Mouse (Mus musculus) forebrain, embryonic 16.5 days (tissue): ENCODE measurements around the gene Zfp991. TPM values are rescaled to one million over a fixed set of nuclear protein-coding genes. Genes with fewer than 3 reads are reported as not detected.
"Not testable (repeated sequence)": the region's sequence is repeated elsewhere in the genome, so short reads cannot be mapped to it uniquely, and the experiment has no call there.

Source experiments
- ATAC-seq: fragments of 200-750 bp; cut with Nextera tagmentation; 2 replicates; pipeline ENCODE4 v1.8.0; 2017; ENCODE audit warnings: mild to moderate bottlenecking, moderate library complexity
- H3K27ac ChIP-seq: fragments of 300-500 bp; sonication (generic); 2 replicates; pipeline ENCODE4 v1.5.1; 2014; ENCODE audit warnings: low read length, control low read depth
- H3K27me3 ChIP-seq: fragments of 300-500 bp; sonication (generic); replicated peaks from 2 replicates; pipeline ENCODE4 v1.6.1; 2014; ENCODE audit warnings: low read length; ENCODE audit not compliant: control insufficient read depth, insufficient read depth
- H3K36me3 ChIP-seq: fragments of 300-500 bp; sonication (generic); 2 replicates; pipeline ENCODE4 v1.6.1; 2014; ENCODE audit not compliant: control insufficient read depth, insufficient read depth
- H3K4me1 ChIP-seq: fragments of 300-500 bp; sonication (generic); replicated peaks from 2 replicates; pipeline ENCODE4 v1.6.1; 2014; ENCODE audit warnings: low read length; ENCODE audit not compliant: control insufficient read depth, insufficient read depth
- H3K4me2 ChIP-seq: fragments of 300-500 bp; sonication (generic); 2 replicates; pipeline ENCODE4 v1.6.1; 2014; ENCODE audit warnings: mild to moderate bottlenecking, low read length, control low read depth
- H3K4me3 ChIP-seq: fragments of 300-500 bp; sonication (generic); replicated peaks from 2 replicates; pipeline ENCODE4 v1.5.1; 2014; ENCODE audit warnings: mild to moderate bottlenecking, low read length, control low read depth
- H3K9ac ChIP-seq: fragments of 300-500 bp; sonication (generic); replicated peaks from 2 replicates; pipeline ENCODE4 v1.6.1; 2014; ENCODE audit warnings: low read depth, low read length, control low read depth
- H3K9me3 ChIP-seq: fragments of 300-500 bp; sonication (generic); 2 replicates; pipeline ENCODE4 v1.6.1; 2016; ENCODE audit warnings: low read length; ENCODE audit not compliant: control insufficient read depth
- WGBS: fragments of 180-500 bp; shearing (Covaris S2); extraction: QIAGEN DNeasy Blood & Tissue Kit; methylation state at CpG from one replicate; pipeline ENCODE4 v1.1.7; 2014; 5-methylcytosine and 5-hydroxymethylcytosine counted together
- polyA plus RNA-seq: library from polyadenylated mRNA; unstranded; fragments of >200 nt; fragmentation: Nextera tagmentation; extraction: Ambion mirVana; gene quantifications from 2 replicates; pipeline ENCODE4 v1.2.1, GENCODE M21; 2015

Zfp991 gene
- polyA plus RNA-seq, 1 experiment from 2014 or later = 4.1 TPM

DNA sequence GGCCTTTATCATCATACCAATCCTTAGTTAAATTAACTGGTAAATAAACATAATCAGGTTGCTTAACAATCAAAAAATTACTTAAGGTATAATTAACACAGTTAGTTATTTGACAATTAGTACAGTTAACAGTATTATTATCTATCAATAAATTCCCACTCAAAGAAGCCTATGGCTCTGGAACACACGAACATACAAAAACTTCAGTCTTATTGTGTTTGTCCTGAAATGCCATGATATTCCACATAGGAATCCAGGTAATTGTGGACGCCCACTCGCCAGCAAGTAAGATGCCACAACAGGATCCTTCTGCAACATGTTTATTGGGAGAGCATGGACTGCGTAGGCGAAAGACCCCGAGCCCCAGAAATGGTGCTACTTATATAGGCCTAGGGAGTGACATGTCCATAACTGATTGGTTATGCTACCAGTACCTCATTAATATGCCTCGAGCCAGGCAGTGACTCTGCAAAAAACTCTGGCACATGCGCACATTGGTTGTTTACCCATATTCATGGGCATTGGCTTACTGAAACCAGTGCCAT, 49.4 kb downstream of the Zfp991 start:
- H3K4me2 ChIP-seq, H3K9me3 ChIP-seq, H3K36me3 ChIP-seq, H3K27ac ChIP-seq, H3K4me3 ChIP-seq, H3K27me3 ChIP-seq, H3K9ac ChIP-seq, ATAC-seq, H3K4me1 ChIP-seq: not testable (repeated sequence)
- 96% methylated on average over 7 of the region's 8 CpGs for WGBS

DNA sequence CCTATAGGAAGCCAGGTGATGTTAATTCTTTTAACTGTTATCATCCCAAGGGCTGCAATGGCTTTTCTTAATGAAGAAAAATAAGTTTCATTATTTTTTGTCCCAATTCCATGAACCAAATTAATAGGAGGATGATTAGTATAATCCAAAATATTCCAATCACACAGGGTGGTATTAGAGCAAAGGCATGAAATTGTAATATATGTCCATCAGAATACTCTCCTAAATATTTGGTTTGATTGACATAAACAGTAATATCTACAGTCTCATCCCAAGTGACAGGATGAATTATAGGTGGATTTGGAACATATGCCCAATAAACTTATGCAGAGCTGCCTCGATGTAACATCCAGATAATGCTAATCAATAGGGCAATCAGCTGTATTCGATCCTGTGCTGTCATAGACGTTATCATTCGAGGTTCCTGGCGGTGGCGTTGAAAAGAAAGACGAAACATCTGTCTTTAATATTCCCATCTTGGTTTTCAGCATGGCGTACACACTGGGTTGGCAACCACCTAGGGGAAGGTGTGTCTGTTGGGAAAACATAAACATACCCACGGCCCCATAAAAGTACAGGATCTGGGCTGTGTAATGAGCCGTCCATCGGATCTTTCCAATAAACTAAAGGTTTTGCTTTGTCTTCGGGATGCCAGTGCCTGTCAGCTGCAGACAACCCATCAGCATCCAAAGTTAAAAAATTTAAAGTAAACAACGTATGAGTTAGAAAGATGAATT, 50.3 kb downstream of the Zfp991 start:
- not testable (repeated sequence) for H3K4me1 ChIP-seq, H3K9ac ChIP-seq, H3K36me3 ChIP-seq, H3K27me3 ChIP-seq, H3K9me3 ChIP-seq, H3K4me2 ChIP-seq, H3K27ac ChIP-seq, H3K4me3 ChIP-seq, ATAC-seq
- WGBS = no CpG with 5 or more reads among the region's 13 CpGs

DNA sequence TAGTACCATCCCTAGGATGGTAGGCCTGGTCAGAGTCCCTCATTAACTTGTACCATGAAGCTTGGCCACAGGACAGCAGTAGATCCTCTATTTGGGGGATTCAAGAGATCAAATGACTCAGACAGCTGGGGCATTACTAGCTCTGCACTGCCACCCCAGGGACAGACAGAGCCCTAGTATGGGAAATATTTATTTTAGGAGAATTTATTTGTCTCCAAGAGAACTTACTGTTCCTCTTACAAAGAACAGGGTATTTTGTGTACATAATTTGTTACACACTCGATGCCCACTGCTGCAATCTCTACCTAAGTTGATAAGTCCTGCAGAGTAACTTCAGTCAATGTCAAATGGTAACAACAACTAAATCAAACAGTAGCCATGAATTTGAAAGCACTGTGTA, 55.0 kb downstream of the Zfp991 start:
- H3K4me3 ChIP-seq, H3K9ac ChIP-seq, H3K4me1 ChIP-seq, H3K4me2 ChIP-seq, H3K9me3 ChIP-seq, H3K36me3 ChIP-seq, H3K27me3 ChIP-seq, ATAC-seq, H3K27ac ChIP-seq: not testable (repeated sequence)
- 85% methylated on average over 1 of the region's 1 CpGs for WGBS

DNA sequence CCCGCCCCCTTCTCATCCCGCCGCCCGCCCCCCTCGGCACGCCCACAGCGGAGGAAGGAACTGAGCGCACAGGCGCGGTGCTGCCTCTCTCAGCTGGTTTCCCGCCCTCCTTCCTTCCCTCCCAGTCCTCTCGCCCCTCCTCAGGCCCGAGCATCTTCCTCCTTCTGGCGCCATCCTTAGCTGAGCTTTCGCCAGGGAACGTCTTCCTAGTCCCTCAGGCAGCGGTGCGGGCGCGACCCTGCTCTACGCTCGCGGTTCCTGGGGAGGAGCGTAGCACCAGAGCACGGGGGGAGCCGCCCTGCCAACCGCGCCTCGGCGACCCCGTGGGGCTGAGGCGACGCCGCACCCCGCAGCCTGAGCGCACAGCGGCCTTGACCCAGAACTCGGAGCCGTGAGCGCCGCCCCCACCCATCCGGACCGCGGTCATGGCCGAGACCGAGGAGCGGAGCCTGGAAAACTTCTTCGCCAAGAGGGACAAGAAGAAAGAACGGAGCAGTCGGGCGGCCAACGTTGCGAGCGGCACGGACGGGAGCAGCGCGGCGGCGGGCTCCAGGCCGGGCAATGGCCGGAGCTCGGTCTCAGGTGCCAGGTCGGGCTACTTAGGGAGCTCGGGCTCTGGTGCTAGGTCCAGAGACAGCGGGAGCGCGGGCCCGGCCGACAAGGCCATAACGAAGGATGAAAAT, 55.6 kb downstream of the Zfp991 start:
- whole genome bisulfite sequencing = 74% methylated on average over 59 of the region's 71 CpGs

DNA sequence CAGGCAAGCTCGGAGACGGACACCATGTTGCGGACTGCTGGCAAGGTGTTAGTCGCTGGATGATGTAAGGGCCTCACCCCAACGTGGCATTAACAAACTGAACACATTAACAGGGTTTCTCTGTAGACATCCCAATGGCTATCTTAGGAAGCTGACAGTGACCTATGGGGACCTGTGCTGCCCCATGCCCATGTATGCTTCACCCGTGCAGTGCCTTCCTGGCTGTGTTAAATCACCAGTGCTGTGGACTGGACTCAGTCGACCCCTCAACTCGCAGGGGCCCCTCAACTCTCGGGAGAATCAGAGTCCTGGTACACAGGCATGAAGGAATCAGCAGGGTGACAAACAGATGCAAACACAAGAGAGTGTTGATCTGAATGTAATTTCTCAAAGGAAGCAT, 63.3 kb downstream of the Zfp991 start:
- H3K4me1 ChIP-seq, H3K27ac ChIP-seq, H3K9me3 ChIP-seq, H3K4me3 ChIP-seq, H3K36me3 ChIP-seq, H3K9ac ChIP-seq, H3K4me2 ChIP-seq, H3K27me3 ChIP-seq, ATAC-seq: not testable (repeated sequence)
- 93% methylated on average over 3 of the region's 9 CpGs for WGBS

More for the DNA sequence above, 55.6 kb downstream of the Zfp991 start:
- H3K4me3 ChIP-seq, H3K4me1 ChIP-seq, H3K4me2 ChIP-seq, H3K36me3 ChIP-seq, H3K9ac ChIP-seq, H3K27me3 ChIP-seq, H3K9me3 ChIP-seq, H3K27ac ChIP-seq, ATAC-seq: not testable (repeated sequence)

DNA sequence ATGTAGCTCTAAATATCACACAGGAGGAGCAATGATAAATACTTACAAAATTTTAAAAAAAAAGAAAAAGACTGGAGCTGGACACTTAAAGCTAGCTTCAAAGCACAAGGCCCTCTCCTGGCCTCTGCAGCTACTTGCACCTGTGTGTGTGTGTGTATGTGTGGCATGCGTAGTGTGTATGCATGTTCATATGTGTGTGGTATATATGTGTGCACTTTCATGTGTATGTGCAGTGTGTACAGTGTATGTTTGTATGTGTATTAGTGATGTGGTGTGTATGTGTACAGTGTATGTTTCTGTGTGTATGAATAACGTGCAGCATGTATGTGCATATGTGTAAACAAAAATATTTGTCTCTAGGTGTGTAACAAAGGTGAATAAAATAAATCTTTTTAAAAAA, 65.4 kb downstream of the Zfp991 start:
- not testable (repeated sequence) for H3K4me2 ChIP-seq, H3K27me3 ChIP-seq, H3K9me3 ChIP-seq, H3K4me1 ChIP-seq, H3K4me3 ChIP-seq, H3K9ac ChIP-seq, ATAC-seq, H3K27ac ChIP-seq, H3K36me3 ChIP-seq
- WGBS = 82% methylated on average over 2 of the region's 2 CpGs

DNA sequence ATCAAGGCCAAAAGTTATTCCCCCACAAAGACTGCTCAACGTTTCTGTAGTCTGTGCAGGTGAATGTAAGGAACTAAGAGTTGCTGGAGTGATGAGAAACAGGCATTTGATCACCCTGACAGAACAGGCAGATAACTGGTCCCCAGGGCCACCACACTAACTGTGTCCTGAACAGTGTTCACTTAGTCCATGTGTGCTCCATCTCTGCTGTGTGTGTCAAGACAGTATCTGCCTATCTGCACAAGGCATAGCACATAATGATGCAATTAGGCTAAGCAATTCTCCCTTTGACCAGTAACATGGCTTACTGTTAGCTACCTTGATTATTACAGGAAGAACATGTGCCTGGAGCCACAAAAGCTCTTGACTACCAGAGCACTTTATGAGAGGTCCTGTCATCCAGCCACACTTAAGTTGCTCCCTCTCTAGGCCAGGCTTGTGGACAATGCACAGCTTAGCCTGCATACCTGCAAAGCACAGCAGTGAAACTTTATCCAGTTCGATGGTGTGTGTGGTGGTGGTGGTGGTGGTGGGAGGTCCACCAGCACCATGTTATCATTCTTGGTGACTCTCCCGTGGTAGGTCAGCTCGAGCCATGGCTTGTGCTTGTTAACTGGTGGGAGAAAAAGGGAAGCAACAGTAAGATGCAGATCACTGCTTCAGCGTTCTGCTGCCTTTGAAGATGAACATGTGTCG, 67.4 kb downstream of the Zfp991 start:
- not testable (repeated sequence) for H3K9ac ChIP-seq, H3K27ac ChIP-seq, H3K4me3 ChIP-seq, H3K4me2 ChIP-seq, H3K9me3 ChIP-seq, H3K4me1 ChIP-seq, H3K36me3 ChIP-seq, ATAC-seq, H3K27me3 ChIP-seq
- 71% methylated on average over 6 of the region's 6 CpGs for WGBS

DNA sequence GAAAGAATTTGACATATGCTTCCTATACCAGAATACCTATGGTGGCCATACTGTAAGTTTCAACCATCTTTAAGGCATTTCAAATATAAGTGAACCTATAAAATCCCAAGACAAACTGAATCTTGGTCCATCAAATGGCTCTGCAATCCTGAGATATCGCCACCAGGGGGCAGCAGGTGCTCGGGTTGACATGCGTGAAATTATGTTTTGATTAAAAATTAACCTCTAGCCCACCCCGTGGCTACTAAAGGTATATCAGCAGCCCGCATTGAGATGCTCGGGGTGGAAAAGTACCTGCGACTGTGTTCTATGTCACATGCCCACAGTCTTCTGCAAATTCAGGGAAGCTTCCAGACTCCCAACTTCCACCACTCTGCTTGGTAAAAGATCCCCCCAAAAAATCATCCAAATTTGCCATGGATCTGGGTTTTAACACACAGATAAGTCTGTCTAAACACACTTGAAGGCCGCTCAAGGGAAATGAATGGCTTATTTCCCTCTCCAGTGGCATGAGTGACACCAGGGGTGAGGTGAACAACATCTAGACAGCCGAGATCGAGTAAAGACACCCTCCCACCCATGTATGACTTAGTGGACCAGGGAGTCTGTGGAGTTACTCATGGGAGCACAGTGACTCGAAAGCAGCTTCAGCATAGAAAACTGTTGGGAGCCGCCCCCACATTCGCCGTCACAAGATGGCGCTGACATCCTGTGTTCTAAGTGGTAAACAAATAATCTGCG, 70.3 kb downstream of the Zfp991 start:
- H3K4me3 ChIP-seq, H3K4me2 ChIP-seq, H3K9ac ChIP-seq, H3K4me1 ChIP-seq, H3K27me3 ChIP-seq, H3K36me3 ChIP-seq, H3K9me3 ChIP-seq, ATAC-seq, H3K27ac ChIP-seq: not testable (repeated sequence)
- WGBS = 85% methylated on average over 10 of the region's 16 CpGs
